Mouse (Mus musculus) stomach, embryonic 15.5 days (tissue): Measurements from ENCODE around the gene Rsu1. TPM values are rescaled to one million over a fixed set of nuclear protein-coding genes. Genes with fewer than 3 reads are reported as not detected.
A peak's percentile ranks its signal among the peaks of the same experiment; 100 is the strongest.

Source experiments
- ATAC-seq: fragments of 200-750 bp; cut with Nextera tagmentation; 2 replicates; pipeline ENCODE4 v1.8.0; 2017; ENCODE audit warnings: low read depth, moderate number of reproducible peaks, moderate TSS enrichment; ENCODE audit not compliant: insufficient read depth, low FRiP score
- H3K27ac ChIP-seq: fragments of 300-500 bp; sonication (generic); 2 replicates; pipeline ENCODE4 v1.5.1; 2015; ENCODE audit warnings: mild to moderate bottlenecking, inconsistent platforms
- H3K27me3 ChIP-seq: fragments of 300-500 bp; sonication (generic); replicated peaks from 2 replicates; pipeline ENCODE4 v1.6.1; 2015; ENCODE audit warnings: inconsistent platforms
- H3K36me3 ChIP-seq: fragments of 300-500 bp; sonication (generic); 2 replicates; pipeline ENCODE4 v1.6.1; 2015; ENCODE audit warnings: inconsistent platforms
- H3K4me1 ChIP-seq: fragments of 300-500 bp; sonication (generic); 2 replicates; pipeline ENCODE4 v1.6.1; 2015; ENCODE audit warnings: inconsistent platforms
- H3K4me2 ChIP-seq: fragments of 300-500 bp; sonication (generic); 2 replicates; pipeline ENCODE4 v1.6.1; 2015; ENCODE audit warnings: mild to moderate bottlenecking, inconsistent platforms
- H3K4me3 ChIP-seq: fragments of 300-500 bp; sonication (generic); replicated peaks from 2 replicates; pipeline ENCODE4 v1.5.1; 2015; ENCODE audit warnings: inconsistent platforms
- H3K9ac ChIP-seq: fragments of 300-500 bp; sonication (generic); 2 replicates; pipeline ENCODE4 v1.6.1; 2015; ENCODE audit warnings: inconsistent platforms
- H3K9me3 ChIP-seq: fragments of 300-500 bp; sonication (generic); 2 replicates; pipeline ENCODE4 v1.6.1; 2016; ENCODE audit warnings: inconsistent platforms
- WGBS: fragments of 180-500 bp; shearing (Covaris S2); methylation state at CpG from one replicate; pipeline ENCODE4 v1.1.7; 2015; 5-methylcytosine and 5-hydroxymethylcytosine counted together
- polyA plus RNA-seq: library from polyadenylated mRNA; unstranded; fragments of >200 nt; fragmentation: Nextera tagmentation; extraction: Ambion mirVana; gene quantifications from 2 replicates; pipeline ENCODE4 v1.2.1, GENCODE M21; 2015

The Rsu1 gene
- polyA plus RNA-seq, 1 experiment from 2014 or later, result 143 TPM

DNA sequence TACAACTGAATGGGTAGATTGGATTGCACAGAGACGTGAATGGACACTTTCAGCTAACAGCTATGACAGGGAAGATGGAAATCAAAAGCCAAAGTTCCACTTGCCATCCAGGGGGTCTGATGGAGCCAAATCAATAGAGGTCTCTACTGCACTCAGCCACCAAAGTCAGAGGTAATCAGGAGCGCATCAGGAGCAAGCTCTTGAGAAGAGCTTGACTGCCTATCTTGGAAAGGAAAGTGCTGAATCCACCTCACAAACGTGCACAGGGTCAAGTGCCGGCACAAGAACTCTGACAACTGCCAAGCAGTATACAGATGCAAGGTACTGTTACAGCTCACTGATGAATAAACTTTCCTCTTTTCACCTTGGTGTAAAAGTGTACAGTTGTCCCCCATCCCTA is 47.8 kb downstream of the Rsu1 start:
- Histone ChIP-seq H3K4me2 (no peak overlapping the region), H3K36me3 (no peaks in the 10 kb centered on the region), H3K9me3 (no peaks in the 10 kb centered on the region), H3K9ac (no peak overlapping the region), H3K4me3 (no peak overlapping the region), H3K4me1 (no peaks in the 10 kb centered on the region), H3K27ac (no peak overlapping the region), H3K27me3 (no peaks in the 10 kb centered on the region)
- WGBS, result 88% methylated on average over 4 of the region's 4 CpGs
- ATAC-seq, result no peak

DNA sequence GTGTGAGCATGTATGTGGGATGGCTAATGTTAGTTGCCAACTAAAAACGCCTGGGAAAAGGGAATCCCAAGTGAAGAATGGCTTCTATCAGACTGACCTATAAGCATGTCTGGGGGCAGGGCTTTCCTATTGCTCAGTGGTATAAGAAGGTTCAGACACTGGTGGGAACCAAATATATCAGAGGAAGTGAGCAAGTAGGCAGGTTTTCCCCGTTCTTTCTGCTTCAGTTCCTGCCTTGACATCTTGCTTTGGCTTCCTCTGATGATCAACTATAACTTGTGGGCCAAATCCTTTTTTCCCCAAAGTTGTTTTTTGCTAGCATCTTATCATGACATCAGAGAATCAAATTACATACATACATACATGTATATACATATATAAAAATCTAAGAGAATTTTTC is 51.1 kb downstream of the Rsu1 start:
- Histone ChIP-seq H3K9me3 (no peaks in the 10 kb centered on the region), H3K36me3 (0 out of 2 replicates have a peak, but pooled peaks cover 5% of the 10 kb centered on the region), H3K27ac (no peak overlapping the region), H3K4me3 (no peak overlapping the region), H3K9ac (no peak overlapping the region), H3K4me2 (no peak overlapping the region), H3K4me1 (no peaks in the 10 kb centered on the region), H3K27me3 (no peaks in the 10 kb centered on the region)
- WGBS, result 66% methylated on average over 2 of the region's 2 CpGs
- no peak for ATAC-seq

GRCm38 (mm10) chr2:13218112-13218511 is 53.1 kb downstream of the Rsu1 start:
- ATAC-seq, result no peak
- Histone ChIP-seq H3K4me3 (no peak overlapping the region), H3K9ac (no peak overlapping the region), H3K4me2 (no peak overlapping the region), H3K36me3 (0 out of 2 replicates have a peak, but pooled peaks cover 5% of the 10 kb centered on the region), H3K9me3 (no peaks in the 10 kb centered on the region), H3K27ac (no peak overlapping the region), H3K4me1 (no peaks in the 10 kb centered on the region), H3K27me3 (no peaks in the 10 kb centered on the region)
- 83% methylated on average over 6 of the region's 6 CpGs for WGBS

DNA sequence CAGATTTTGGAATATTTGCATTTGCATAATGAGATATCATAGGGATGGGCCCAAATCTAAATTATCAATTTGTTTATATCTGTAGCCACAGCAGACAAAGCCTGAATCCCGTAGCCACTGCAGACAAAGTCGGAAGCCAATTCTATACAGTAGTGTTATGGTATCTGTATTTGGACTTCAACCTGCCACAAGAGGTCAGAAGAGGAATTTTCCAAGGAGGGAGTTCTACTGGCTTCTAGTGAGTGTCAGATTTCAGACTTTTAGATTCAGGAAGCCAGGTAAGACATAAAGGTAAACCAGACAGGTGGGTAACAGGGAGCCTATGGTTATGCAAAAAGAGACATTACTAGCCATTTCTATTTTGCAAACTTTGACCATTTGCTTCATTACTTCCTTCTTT is 64.4 kb downstream of the Rsu1 start:
- Histone ChIP-seq H3K9ac (no peak overlapping the region), H3K4me2 (no peak overlapping the region), H3K27me3 (no peaks in the 10 kb centered on the region), H3K27ac (no peak overlapping the region), H3K36me3 (0 out of 2 replicates have a peak, but pooled peaks cover 3% of the 10 kb centered on the region), H3K4me1 (no peaks in the 10 kb centered on the region), H3K9me3 (no peaks in the 10 kb centered on the region), H3K4me3 (no peak overlapping the region)
- no peak for ATAC-seq
- 79% methylated on average over 2 of the region's 2 CpGs for WGBS

DNA sequence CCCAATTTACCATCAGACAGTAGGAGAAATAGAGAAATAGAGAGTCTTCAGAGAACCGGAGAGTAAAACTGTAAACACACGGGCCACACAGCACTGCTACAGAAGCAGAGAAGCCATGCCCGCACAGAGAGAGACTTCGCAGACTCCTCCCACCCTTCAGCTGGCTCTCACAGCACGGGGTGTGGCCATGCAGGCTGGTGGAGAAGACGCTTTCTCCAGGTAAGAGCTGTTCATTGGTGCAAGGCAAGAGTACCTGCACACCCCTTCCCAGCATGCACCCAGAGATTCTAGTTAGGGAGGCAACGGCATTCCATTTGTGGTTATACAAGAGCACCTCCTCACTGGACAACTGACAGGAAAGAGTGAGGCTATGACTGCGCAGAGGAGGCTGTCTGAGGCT is 64.8 kb downstream of the Rsu1 start:
- 55% methylated on average over 8 of the region's 8 CpGs for WGBS
- Histone ChIP-seq H3K4me3 (no peak overlapping the region), H3K4me2 (no peak overlapping the region), H3K4me1 (no peaks in the 10 kb centered on the region), H3K36me3 (0 out of 2 replicates have a peak, but pooled peaks cover 3% of the 10 kb centered on the region), H3K9me3 (no peaks in the 10 kb centered on the region), H3K9ac (no peak overlapping the region), H3K27ac (no peak overlapping the region), H3K27me3 (no peaks in the 10 kb centered on the region)
- peak; percentile 56; the same call in 1 of the 2 replicates for ATAC-seq

GRCm38 (mm10) chr2:13202805-13203475 is 68.3 kb downstream of the Rsu1 start:
- Histone ChIP-seq H3K4me1 (no peaks in the 10 kb centered on the region), H3K4me3 (no peak overlapping the region), H3K4me2 (no peak overlapping the region), H3K27ac (no peak overlapping the region), H3K27me3 (no peaks in the 10 kb centered on the region), H3K9ac (no peak overlapping the region), H3K36me3 (no peaks in the 10 kb centered on the region), H3K9me3 (no peaks in the 10 kb centered on the region)
- WGBS, result 65% methylated on average over 6 of the region's 6 CpGs
- no peak for ATAC-seq

- WGBS, result 79% methylated on average over 7 of the region's 7 CpGs
- no peak overlapping the region for H3K27ac ChIP-seq
- H3K4me2 ChIP-seq, result no peak overlapping the region
- ATAC-seq, result no peak
- H3K4me3 ChIP-seq, result no peak overlapping the region
- no peaks in the 10 kb centered on the region for H3K27me3 ChIP-seq
- H3K9me3 ChIP-seq, result no peaks in the 10 kb centered on the region
- H3K9ac ChIP-seq, result no peak overlapping the region
- H3K4me1 ChIP-seq, result no peaks in the 10 kb centered on the region
- no peaks in the 10 kb centered on the region for H3K36me3 ChIP-seq
Measured at GRCm38 (mm10) chr2:13199713-13200112, 71.5 kb downstream of the Rsu1 start.

- Histone ChIP-seq H3K4me1 (no peaks in the 10 kb centered on the region), H3K4me3 (no peak overlapping the region), H3K9ac (no peak overlapping the region), H3K4me2 (no peak overlapping the region), H3K27me3 (no peaks in the 10 kb centered on the region), H3K27ac (no peak overlapping the region), H3K9me3 (no peaks in the 10 kb centered on the region), H3K36me3 (no peaks in the 10 kb centered on the region)
- no peak for ATAC-seq
- 51% methylated on average over 2 of the region's 2 CpGs for WGBS
Measured at GRCm38 (mm10) chr2:13199033-13199432, 72.2 kb downstream of the Rsu1 start.

GRCm38 (mm10) chr2:13195540-13195939 is 75.7 kb downstream of the Rsu1 start:
- H3K36me3 ChIP-seq, result no peaks in the 10 kb centered on the region
- WGBS, result 70% methylated on average over 7 of the region's 7 CpGs
- no peak for ATAC-seq

GRCm38 (mm10) chr2:13192157-13192556 is 79.1 kb downstream of the Rsu1 start:
- 79% methylated on average over 1 of the region's 1 CpGs for whole genome bisulfite sequencing
- no peaks in the 10 kb centered on the region for H3K27me3 ChIP-seq

More at GRCm38 (mm10) chr2:13195540-13195939, 75.7 kb downstream of the Rsu1 start:
- Histone ChIP-seq H3K4me1 (no peaks in the 10 kb centered on the region), H3K4me3 (no peak overlapping the region), H3K9ac (no peak overlapping the region), H3K27ac (no peak overlapping the region), H3K4me2 (no peak overlapping the region), H3K27me3 (no peaks in the 10 kb centered on the region), H3K9me3 (no peaks in the 10 kb centered on the region)

GRCm38 (mm10) chr2:13190767-13191166 is 80.4 kb downstream of the Rsu1 start:
- no peak for ATAC-seq
- no peaks in the 10 kb centered on the region for H3K4me1 ChIP-seq
- no peaks in the 10 kb centered on the region for H3K9me3 ChIP-seq
- 89% methylated on average over 4 of the region's 4 CpGs for WGBS
- H3K27me3 ChIP-seq, result no peaks in the 10 kb centered on the region
- H3K4me2 ChIP-seq, result no peak overlapping the region
- H3K9ac ChIP-seq, result no peak overlapping the region
- no peak overlapping the region for H3K4me3 ChIP-seq
- no peaks in the 10 kb centered on the region for H3K36me3 ChIP-seq
- no peak overlapping the region for H3K27ac ChIP-seq

More at GRCm38 (mm10) chr2:13192157-13192556, 79.1 kb downstream of the Rsu1 start:
- H3K4me2 ChIP-seq, result no peak overlapping the region
- no peaks in the 10 kb centered on the region for H3K9me3 ChIP-seq
- no peak overlapping the region for H3K4me3 ChIP-seq
- no peak for ATAC-seq
- H3K36me3 ChIP-seq, result no peaks in the 10 kb centered on the region
- no peak overlapping the region for H3K9ac ChIP-seq
- H3K4me1 ChIP-seq, result no peaks in the 10 kb centered on the region
- H3K27ac ChIP-seq, result no peak overlapping the region

GRCm38 (mm10) chr2:13188831-13189495 is 82.3 kb downstream of the Rsu1 start:
- WGBS, result 84% methylated on average over 11 of the region's 11 CpGs
- no peak for ATAC-seq
- Histone ChIP-seq H3K9ac (no peak overlapping the region), H3K27me3 (no peaks in the 10 kb centered on the region), H3K36me3 (no peaks in the 10 kb centered on the region), H3K27ac (no peak overlapping the region), H3K9me3 (no peaks in the 10 kb centered on the region), H3K4me1 (no peaks in the 10 kb centered on the region), H3K4me2 (no peak overlapping the region), H3K4me3 (no peak overlapping the region)
